Mouse (Mus musculus) hindbrain, embryonic 16.5 days (tissue): ENCODE measurements at regions not wholly inside any gene's neighbourhood (a gene's known extent, or its start where the extent isn't known, plus 50 kb on each side); places are given as distances from the start of the nearest gene placed in this dataset.
A peak's percentile ranks its signal among the peaks of the same experiment; 100 is the strongest.

Experiments used
- ATAC-seq: fragments of 200-750 bp; cut with Nextera tagmentation; 2 replicates; pipeline ENCODE4 v1.8.0; 2017; ENCODE audit warnings: moderate TSS enrichment, moderate library complexity
- H3K27ac ChIP-seq: fragments of 300-500 bp; sonication (generic); 2 replicates; pipeline ENCODE4 v1.5.1; 2014; ENCODE audit warnings: low read depth, mild to moderate bottlenecking, control low read depth, low read length, moderate library complexity
- H3K27me3 ChIP-seq: fragments of 300-500 bp; sonication (generic); replicated peaks from 2 replicates; pipeline ENCODE4 v1.6.1; 2014; ENCODE audit warnings: low read length; ENCODE audit not compliant: control insufficient read depth, insufficient read depth
- H3K36me3 ChIP-seq: fragments of 300-500 bp; sonication (generic); 2 replicates; pipeline ENCODE4 v1.6.1; 2014; ENCODE audit warnings: mild to moderate bottlenecking, low read length, moderate library complexity, mixed read lengths; ENCODE audit not compliant: control insufficient read depth, insufficient read depth
- H3K4me1 ChIP-seq: fragments of 300-500 bp; sonication (generic); 2 replicates; pipeline ENCODE4 v1.6.1; 2014; ENCODE audit warnings: low read depth, low read length; ENCODE audit not compliant: control insufficient read depth, insufficient read depth
- H3K4me2 ChIP-seq: fragments of 300-500 bp; sonication (generic); 2 replicates; pipeline ENCODE4 v1.6.1; 2014; ENCODE audit warnings: mild to moderate bottlenecking, low read length, control low read depth, moderate library complexity
- H3K4me3 ChIP-seq: fragments of 300-500 bp; sonication (generic); 2 replicates; pipeline ENCODE4 v1.5.1; 2014; ENCODE audit warnings: mild to moderate bottlenecking, low read length, control low read depth, moderate library complexity
- H3K9ac ChIP-seq: fragments of 300-500 bp; sonication (generic); 2 replicates; pipeline ENCODE4 v1.6.1; 2014; ENCODE audit warnings: low read depth, mild to moderate bottlenecking, control low read depth, low read length, moderate library complexity
- H3K9me3 ChIP-seq: fragments of 300-500 bp; sonication (generic); 2 replicates; pipeline ENCODE4 v1.6.1; 2014; ENCODE audit warnings: mild to moderate bottlenecking, low read length, moderate library complexity; ENCODE audit not compliant: control insufficient read depth
- WGBS: fragments of 180-500 bp; shearing (Covaris S2); extraction: QIAGEN DNeasy Blood & Tissue Kit; methylation state at CpG from one replicate; pipeline ENCODE4 v1.1.7; 2014; 5-methylcytosine and 5-hydroxymethylcytosine counted together
- microRNA-seq: library from miRNA; unstranded; fragments of <30 nt; microRNA quantifications from one replicate; pipeline ENCODE4, GENCODE M21; 2017

DNA sequence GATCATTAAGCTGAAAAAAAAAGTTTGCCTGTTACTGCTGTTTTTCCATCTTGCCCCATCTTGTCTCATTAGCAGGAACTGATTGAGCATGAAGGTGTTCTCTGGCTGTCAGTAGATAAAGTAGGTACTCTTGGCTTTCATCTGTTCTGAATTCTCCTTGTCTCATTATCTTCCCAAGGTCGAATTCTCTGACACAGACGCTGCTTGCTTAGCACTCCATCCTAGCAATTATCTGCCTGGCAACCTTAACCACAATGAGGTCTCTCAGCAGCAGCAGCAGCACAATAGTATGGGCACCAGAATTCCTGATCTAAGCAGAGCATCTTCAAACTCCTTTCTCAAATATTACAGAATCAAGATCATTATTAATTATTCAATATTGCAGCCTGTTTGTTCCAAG is 52.3 kb upstream of the Cypt12 start:
- Histone ChIP-seq H3K9ac (no peak overlapping the region), H3K27me3 (no peaks in the 10 kb centered on the region), H3K27ac (no peak overlapping the region), H3K4me1 (no peaks in the 10 kb centered on the region), H3K4me2 (no peak overlapping the region), H3K4me3 (no peak overlapping the region), H3K9me3 (no peaks in the 10 kb centered on the region), H3K36me3 (no peaks in the 10 kb centered on the region)
- WGBS = 37% methylated on average over 2 of the region's 2 CpGs
- ATAC-seq = peak; percentile 63; the same call in 1 of the 2 replicates

DNA sequence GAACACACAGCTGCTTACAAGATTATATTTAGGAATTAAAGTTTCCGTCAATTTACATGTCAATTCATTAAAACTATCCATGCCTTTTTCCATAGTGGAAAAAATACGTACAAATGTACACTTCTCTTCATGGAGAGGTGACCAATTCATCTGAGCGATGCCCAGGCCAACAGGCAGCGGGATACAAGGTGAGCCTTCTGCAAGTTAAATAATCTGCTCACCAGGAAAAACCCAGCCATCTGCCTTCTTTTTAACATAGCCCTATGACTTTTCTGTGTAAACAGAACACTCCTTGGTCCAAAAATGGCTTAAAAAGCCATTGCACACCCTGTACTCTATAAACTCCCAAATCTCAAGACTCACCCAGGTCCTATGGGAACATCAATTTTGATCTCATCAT is 51.5 kb upstream of the Cypt12 start:
- H3K9ac ChIP-seq = no peak overlapping the region
- no peak overlapping the region for H3K4me3 ChIP-seq
- no peaks in the 10 kb centered on the region for H3K36me3 ChIP-seq
- no peaks in the 10 kb centered on the region for H3K4me1 ChIP-seq
- no peaks in the 10 kb centered on the region for H3K9me3 ChIP-seq
- no peak overlapping the region for H3K27ac ChIP-seq
- 87% methylated on average over 4 of the region's 4 CpGs for WGBS
- no peaks in the 10 kb centered on the region for H3K27me3 ChIP-seq
- H3K4me2 ChIP-seq = no peak overlapping the region
- ATAC-seq = no peak

Small RNA genes lying in the stretch of these regions (microRNA-seq; reads per million reads assigned to microRNA genes)
- 2.3 reads per million, percentile 3 among the genes with 10 or more reads in this experiment for gene Mir124a-2
